Mouse (Mus musculus) megakaryocyte, embryonic 14.5 days (primary cell): ENCODE results near the gene Dph1. TPM values are rescaled to one million over a fixed set of nuclear protein-coding genes. Genes with fewer than 3 reads are reported as not detected.

ENCODE experiments used
- H3K27me3 ChIP-seq: replicated peaks from 2 replicates; pipeline ENCODE3; 2012; ENCODE audit warnings: inconsistent platforms
- H3K36me3 ChIP-seq: replicated peaks from 2 replicates; pipeline ENCODE3; 2012; ENCODE audit warnings: low read length, inconsistent platforms, mixed read lengths
- H3K4me1 ChIP-seq: 2 replicates; pipeline ENCODE4 v1.6.1; 2012; ENCODE audit warnings: inconsistent platforms
- H3K4me3 ChIP-seq: replicated peaks from 2 replicates; pipeline ENCODE3; 2012; ENCODE audit warnings: moderate library complexity, mild to moderate bottlenecking, inconsistent platforms
- H3K9me3 ChIP-seq: 2 replicates; pipeline ENCODE4 v1.6.1; 2012; ENCODE audit warnings: inconsistent platforms
- FLI1 ChIP-seq: IDR thresholded peaks from 2 replicates; pipeline ENCODE4 v1.6.1; 2012; ENCODE audit warnings: low read length, inconsistent platforms, mixed read lengths
- GATA1 ChIP-seq: IDR thresholded peaks from 3 replicates; pipeline ENCODE4 v1.6.1; 2012; ENCODE audit warnings: mixed read lengths, low read length, inconsistent platforms, borderline replicate concordance
- polyA plus RNA-seq: library from polyadenylated mRNA; stranded (reverse); fragments of >175 nt; gene quantifications from 2 replicates; pipeline ENCODE4 v1.2.3, GENCODE M21; 2012; ENCODE audit warnings: low replicate concordance; ENCODE audit not compliant: insufficient read depth

Dph1 gene
- polyA plus RNA-seq, 1 experiment: 19.5 TPM

- Histone ChIP-seq H3K9me3 (peaks cover 20% of the 10 kb centered on the region), H3K4me3 (no peak overlapping the region), H3K27me3 (peaks cover 30% of the 10 kb centered on the region), H3K36me3 (peaks cover 69% of the 10 kb centered on the region), H3K4me1 (peaks cover 38% of the 10 kb centered on the region)
- no peak for TF ChIP-seq GATA1
These were observed 28.4 kb downstream of the Dph1 start for GRCm38 (mm10) chr11:75162591-75163080.

- H3K4me3 ChIP-seq: no peak overlapping the region
- H3K36me3 ChIP-seq: peaks cover 80% of the 10 kb centered on the region
- peaks cover 11% of the 10 kb centered on the region for H3K9me3 ChIP-seq
- H3K27me3 ChIP-seq: peaks cover 18% of the 10 kb centered on the region
- TF ChIP-seq FLI1: no peak
- TF ChIP-seq GATA1: no peak
- peaks cover 26% of the 10 kb centered on the region for H3K4me1 ChIP-seq
These were observed 29.5 kb downstream of the Dph1 start for GRCm38 (mm10) chr11:75161417-75162008.

GRCm38 (mm10) chr11:75160954-75161353 is 30.1 kb downstream of the Dph1 start:
- Histone ChIP-seq H3K27me3 (peaks cover 13% of the 10 kb centered on the region), H3K9me3 (peaks cover 5% of the 10 kb centered on the region), H3K4me1 (peaks cover 23% of the 10 kb centered on the region), H3K4me3 (no peak overlapping the region), H3K36me3 (peaks cover 86% of the 10 kb centered on the region)
- no peak for TF ChIP-seq FLI1
- no peak for TF ChIP-seq GATA1

GRCm38 (mm10) chr11:75159564-75159963 is 31.5 kb downstream of the Dph1 start:
- Histone ChIP-seq H3K27me3 (no peaks in the 10 kb centered on the region), H3K36me3 (peaks cover 90% of the 10 kb centered on the region), H3K9me3 (no peaks in the 10 kb centered on the region), H3K4me3 (no peak overlapping the region), H3K4me1 (peaks cover 17% of the 10 kb centered on the region)
- TF ChIP-seq GATA1: no peak
- TF ChIP-seq FLI1: no peak

GRCm38 (mm10) chr11:75158432-75158831 is 32.6 kb downstream of the Dph1 start:
- Histone ChIP-seq H3K4me1 (peaks cover 27% of the 10 kb centered on the region), H3K27me3 (no peaks in the 10 kb centered on the region), H3K4me3 (no peak overlapping the region), H3K36me3 (peaks cover 89% of the 10 kb centered on the region), H3K9me3 (no peaks in the 10 kb centered on the region)
- no peak for TF ChIP-seq GATA1
- TF ChIP-seq FLI1: no peak

GRCm38 (mm10) chr11:75157901-75158300 is 33.1 kb downstream of the Dph1 start:
- Histone ChIP-seq H3K9me3 (no peaks in the 10 kb centered on the region), H3K4me1 (peaks cover 32% of the 10 kb centered on the region), H3K36me3 (peaks cover 87% of the 10 kb centered on the region), H3K27me3 (no peaks in the 10 kb centered on the region), H3K4me3 (no peak overlapping the region)
- TF ChIP-seq FLI1 (no peak), GATA1 (no peak)

- H3K36me3 ChIP-seq: peaks cover 84% of the 10 kb centered on the region
- peaks cover 39% of the 10 kb centered on the region for H3K4me1 ChIP-seq
- no peaks in the 10 kb centered on the region for H3K9me3 ChIP-seq
- no peak overlapping the region for H3K4me3 ChIP-seq
- H3K27me3 ChIP-seq: no peaks in the 10 kb centered on the region
- TF ChIP-seq FLI1 (no peak), GATA1 (no peak)
These were observed 34.0 kb downstream of the Dph1 start for GRCm38 (mm10) chr11:75157037-75157436.

- Histone ChIP-seq H3K4me1 (peaks cover 40% of the 10 kb centered on the region), H3K9me3 (no peaks in the 10 kb centered on the region), H3K4me3 (no peak overlapping the region), H3K27me3 (no peaks in the 10 kb centered on the region), H3K36me3 (peaks cover 82% of the 10 kb centered on the region)
- TF ChIP-seq GATA1: no peak
- no peak for TF ChIP-seq FLI1
These were observed 34.6 kb downstream of the Dph1 start for GRCm38 (mm10) chr11:75156416-75156815.

GRCm38 (mm10) chr11:75155985-75156384 is 35.1 kb downstream of the Dph1 start:
- peaks cover 81% of the 10 kb centered on the region for H3K36me3 ChIP-seq
- peaks cover 39% of the 10 kb centered on the region for H3K4me1 ChIP-seq
- TF ChIP-seq FLI1 (no peak), GATA1 (no peak)
- no peaks in the 10 kb centered on the region for H3K9me3 ChIP-seq
- H3K4me3 ChIP-seq: no peak overlapping the region
- no peaks in the 10 kb centered on the region for H3K27me3 ChIP-seq

- no peak for TF ChIP-seq FLI1
- H3K9me3 ChIP-seq: no peaks in the 10 kb centered on the region
- H3K4me3 ChIP-seq: no peak overlapping the region
- H3K4me1 ChIP-seq: peaks cover 39% of the 10 kb centered on the region
- H3K27me3 ChIP-seq: no peaks in the 10 kb centered on the region
- H3K36me3 ChIP-seq: peaks cover 80% of the 10 kb centered on the region
These were observed 36.9 kb downstream of the Dph1 start for GRCm38 (mm10) chr11:75154053-75154585.
